Mouse (Mus musculus): ENCODE results near the gene Zc3h6.

DNA sequence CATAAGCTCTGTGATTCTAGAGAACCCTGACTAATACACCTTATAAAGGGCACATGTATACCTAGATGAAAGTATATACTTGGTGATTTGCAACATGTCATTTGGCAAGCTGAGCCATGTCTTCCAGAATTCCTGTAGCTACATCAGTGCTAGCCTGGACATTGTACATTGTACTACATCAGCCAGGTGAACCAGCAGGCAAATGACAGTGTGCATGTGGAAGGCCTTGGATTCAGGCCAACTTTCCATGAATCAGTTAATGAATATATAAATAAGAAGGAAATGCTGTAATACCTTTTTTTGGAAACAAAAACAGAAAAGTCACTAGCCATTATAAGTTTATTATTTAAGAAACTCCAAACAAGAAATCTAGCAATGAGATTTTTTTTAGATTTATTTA is 13.0 kb upstream of the Zc3h6 start:
- TF ChIP-seq POLR2A (IDR thresholded peaks at IDR 0.05; ENCODE audit: low read depth, low read length) (no peak), CTCF (IDR thresholded peaks at IDR 0.05; ENCODE audit: borderline replicate concordance, insufficient read depth, low read length) (no peak)

Measured in embryonic fibroblast, embryonic 13.5 days (primary cell).